Mouse (Mus musculus) adrenal gland, adult 18-20 months (tissue): ENCODE data around the gene Dock6. TPM values are rescaled to one million over a fixed set of nuclear protein-coding genes. Genes with fewer than 3 reads are reported as not detected.
"Not testable (repeated sequence)": the region's sequence is repeated elsewhere in the genome, so short reads cannot be mapped to it uniquely, and the experiment has no call there.

Experiments used
- DNase-seq, 2 experiments: peaks; one replicate each; pipeline ENCODE4 v3.0.0; 2021 to 2022; ENCODE audit warnings: low spot score in 2 of 2
- long read RNA-seq, 2 experiments: library from polyadenylated mRNA; stranded (forward); transcript quantifications; one replicate each; pipeline ENCODE4 v2.0.0; 2021
- total RNA-seq, 2 experiments: library from RNA; stranded (reverse); gene quantifications; 1 replicate in 1 of 2; 2 replicates in 1 of 2; pipeline ENCODE4 v1.2.3; 2021

Dock6 gene
- 10 to 100 TPM; 29.7 to 36.1 TPM for total RNA-seq
- long read RNA-seq, experiment 1, partial matches to known transcripts, result 0 of 3 reads
- long read RNA-seq, experiment 1, other reads (novel, unspliced or antisense), result 3 of 3 reads
- long read RNA-seq, experiment 2, result 0 reads

DNA sequence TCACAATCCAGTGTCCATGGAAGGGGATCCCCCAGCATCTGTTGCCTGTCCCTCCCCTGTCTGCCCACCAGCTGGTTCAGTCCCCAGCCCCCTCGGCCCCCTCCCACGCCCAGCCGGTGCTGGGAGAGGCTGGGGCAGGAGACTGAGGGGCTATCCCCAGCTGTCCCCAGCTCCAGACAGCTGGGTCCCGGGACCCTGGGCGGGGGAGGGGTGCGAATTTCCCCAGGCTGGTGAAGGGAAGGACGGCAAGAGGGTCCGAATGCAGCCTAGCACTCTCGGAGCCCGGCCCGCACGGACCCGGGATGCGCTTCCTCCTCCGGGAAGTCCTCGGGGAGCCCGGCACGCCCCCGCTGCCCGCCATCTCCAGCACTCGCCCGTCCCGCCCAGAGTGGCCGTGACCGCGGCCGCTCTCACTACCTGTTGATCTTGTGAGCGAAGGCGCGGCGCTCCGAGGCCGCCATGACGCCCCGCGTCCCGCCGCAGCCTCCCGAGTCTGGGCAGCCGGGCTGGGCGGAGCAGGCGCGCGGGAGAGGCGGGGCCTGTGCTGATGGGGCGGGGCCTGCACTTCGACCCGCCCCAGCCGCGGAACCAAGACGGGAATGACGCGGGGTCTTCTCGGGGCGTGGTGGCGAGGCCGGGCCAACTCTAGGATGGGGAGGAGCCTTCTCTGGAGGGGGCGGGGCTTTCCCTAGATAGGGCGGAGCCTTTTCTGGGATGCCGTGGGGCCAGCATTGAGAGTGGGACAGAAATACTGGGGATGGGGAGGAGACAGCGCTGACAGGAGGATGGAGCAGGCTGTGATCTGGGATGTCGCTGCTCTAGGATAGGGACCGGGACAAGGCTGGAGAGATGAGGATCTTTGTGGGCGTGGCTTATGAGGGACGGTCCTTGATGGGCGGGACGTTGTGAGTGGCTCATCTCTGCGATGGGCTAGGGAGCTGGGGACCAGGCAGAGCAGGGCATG is at the start of gene Dock6:
Dock6 (minus strand) TSS at position 508 of the 964 bp plus-strand sequence.
- peak; percentile 88 to 91 for DNase-seq

DNA sequence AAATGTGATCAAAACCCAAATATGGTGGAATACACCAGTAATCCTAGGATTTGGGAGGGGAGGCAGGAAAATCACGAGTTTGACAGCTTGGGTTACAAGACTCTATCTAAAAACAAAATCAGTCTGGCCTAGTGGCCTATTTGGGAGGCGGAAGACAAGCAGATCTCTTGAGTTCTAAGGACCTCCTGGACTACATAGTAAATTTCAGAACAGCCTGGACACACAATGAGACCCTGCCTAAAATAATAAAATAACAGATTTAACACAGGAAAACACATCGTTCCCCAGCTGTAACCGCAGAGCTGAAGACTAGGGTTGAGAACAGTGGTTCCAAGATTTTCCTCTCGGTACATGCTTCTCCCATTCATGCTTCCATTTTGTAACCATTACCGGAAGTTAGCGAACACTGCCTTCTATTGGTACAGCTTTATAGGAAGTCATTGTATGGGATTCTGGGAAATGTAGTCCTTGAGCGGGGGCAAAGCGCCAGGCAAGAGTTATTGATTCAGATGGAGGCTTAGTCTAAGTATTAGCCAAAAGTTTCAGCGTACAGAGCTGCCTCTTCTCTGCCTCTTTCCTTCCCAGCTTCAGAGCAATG is 48.9 kb upstream of the Dock6 start:
- peak; percentile 31 to 50 for DNase-seq

DNA sequence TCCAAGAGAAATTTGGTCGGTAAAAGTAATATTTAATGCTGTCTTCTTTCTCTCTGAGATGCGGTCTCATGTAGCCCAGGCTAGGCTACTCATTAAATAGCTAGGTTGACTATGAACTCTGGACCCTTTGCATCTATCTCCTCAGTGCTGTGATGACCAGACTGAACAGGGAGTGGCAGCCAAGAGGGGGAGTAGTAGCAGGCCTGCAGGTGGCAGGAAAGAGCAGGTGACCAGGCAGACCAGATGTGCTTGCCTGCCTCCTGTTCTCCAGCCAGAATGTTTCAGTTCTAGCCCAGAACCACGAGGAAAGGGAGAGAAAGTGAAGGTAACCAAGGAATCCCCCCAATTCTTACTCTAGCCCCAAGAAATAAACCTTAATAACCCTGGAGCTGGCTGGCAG is 36.8 kb upstream of the Dock6 start:
- no peak for DNase-seq

GRCm38 (mm10) chr9:21876601-21877000 is 24.2 kb upstream of the Dock6 start:
- DNase-seq, result no peak

DNA sequence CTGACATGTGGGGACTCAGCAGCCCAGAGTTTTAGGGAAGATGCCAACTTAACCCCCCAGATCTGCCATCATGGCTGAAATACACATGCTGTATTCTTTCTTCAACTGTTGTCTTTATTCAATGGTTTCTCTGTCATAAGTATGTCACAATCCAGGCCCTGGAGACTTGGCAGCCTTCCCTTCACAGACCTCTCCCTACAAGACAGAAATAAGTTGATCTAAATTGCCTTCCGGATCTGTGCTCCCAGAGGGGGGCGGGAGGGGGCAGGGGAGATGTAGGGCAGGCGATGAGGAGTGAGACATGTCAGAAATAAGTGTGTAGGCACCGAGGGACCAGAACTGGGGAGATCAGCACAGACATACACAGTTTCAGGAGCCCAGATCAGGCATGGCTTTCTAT is 19.8 kb upstream of the Dock6 start:
- no peak for DNase-seq

DNA sequence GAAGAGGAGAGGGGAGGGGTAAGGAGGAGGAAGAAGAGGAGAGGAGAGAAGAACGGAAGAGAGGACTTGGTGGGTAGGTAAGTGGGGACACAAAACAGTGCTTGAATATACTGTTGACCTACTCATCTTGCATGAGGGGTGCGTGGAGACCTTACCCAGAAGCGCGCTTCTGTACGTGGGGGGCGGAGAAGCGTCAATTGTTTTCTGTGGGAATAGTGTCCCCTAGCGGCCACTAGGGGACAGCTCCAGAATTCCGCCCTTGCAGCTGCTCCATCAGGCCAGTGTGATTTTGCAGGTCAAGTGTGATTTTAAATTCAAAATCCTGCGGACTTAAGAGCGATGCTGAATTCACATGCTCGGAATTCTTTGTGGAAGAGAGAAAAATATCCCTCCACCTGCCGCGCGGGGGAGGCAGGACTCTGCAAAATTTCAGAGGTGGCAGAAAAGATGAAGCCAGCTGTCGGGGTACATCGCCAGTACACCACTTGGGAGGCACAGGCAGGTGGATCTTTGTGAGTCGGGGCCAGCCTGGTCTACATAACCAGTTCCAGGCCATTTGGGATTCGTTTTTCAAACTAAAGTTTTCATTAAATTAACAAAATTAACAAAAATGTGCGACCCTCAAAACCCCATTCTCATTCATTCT is 18.6 kb upstream of the Dock6 start:
- peak; percentile 59 to 61 for DNase-seq

GRCm38 (mm10) chr9:21869290-21869689 is 16.9 kb upstream of the Dock6 start:
- DNase-seq, result peak; percentile 64 to 66

- no peak for DNase-seq
Measured at GRCm38 (mm10) chr9:21867726-21868125, 15.3 kb upstream of the Dock6 start.

DNA sequence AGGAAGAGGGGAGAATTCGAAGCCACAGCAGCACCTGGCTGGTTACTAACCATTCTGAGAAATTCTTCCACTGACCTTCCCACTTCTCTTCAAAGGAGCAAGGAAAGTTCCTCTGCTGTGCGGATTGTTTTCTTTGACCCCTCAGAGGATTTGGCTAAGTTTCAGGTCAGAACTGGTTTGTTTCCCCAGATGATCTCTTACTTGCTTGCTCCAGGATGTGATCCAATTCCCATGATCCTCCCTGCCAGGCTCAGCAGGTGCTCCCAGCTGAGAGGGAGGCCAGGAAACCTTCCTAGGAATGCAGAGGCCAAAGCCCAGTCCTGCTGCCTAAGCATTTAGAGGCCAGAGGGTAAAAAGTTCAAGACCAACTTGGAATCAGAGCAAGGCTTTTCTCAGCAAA is 14.2 kb upstream of the Dock6 start:
- DNase-seq, result no peak

DNA sequence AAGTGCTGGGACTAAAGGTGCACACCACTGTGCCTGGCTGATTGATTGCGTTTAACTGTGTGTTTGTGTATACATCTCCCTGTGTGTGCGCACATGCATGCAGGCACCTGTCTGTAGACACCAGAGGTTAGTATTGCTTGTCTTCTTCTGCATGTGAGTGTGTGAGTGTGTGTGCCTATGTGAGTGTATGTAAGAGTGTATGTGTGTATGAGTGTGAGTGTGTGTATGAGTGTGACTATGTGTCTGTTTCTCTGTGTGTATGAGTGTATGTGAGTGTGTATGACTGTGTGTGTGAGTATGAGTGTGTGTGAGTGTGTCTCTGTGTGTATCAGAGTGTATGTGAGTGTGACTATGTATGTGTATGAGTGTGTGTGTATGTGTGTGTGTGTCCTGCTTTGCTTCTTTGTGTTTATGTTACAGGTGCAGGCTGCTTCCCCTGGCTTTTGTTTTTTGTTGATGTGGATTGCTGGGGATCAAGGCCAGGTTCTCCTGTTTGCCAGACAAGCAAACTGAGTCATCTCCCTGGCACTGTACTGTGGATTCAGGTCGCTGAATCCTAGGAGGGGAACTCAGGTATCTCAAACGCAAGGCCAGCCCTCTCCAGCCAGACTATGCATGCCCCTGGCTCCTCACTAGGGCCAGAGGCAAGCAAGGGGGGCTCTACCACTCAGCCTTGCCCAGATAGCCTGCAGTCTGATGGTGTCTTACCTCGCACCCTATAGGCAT is 13.4 kb upstream of the Dock6 start:
- no peak for DNase-seq

GRCm38 (mm10) chr9:21862181-21862580 is 9.7 kb upstream of the Dock6 start:
- DNase-seq, result no peak

- DNase-seq, result not testable (repeated sequence)
Measured at GRCm38 (mm10) chr9:21860349-21860748, 7.9 kb upstream of the Dock6 start.

DNA sequence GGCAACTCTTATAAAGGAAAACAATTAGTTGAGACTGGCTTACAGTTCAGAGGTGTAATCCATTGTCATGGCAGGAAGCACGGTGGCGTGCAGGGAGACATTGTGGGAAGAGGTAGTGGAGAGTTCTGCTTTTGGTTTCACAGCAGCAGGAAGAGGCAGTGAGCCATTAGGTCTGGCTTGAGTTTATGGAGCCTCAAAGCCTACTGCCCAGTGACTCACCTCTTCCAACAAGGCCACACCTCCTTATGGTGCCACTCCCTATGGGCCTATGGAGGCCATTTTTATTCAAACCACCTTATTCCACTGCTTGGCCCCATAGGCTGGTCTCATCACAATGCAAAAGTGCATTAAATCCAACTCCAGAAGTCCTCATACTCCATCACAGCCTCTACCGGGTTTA is 7.2 kb upstream of the Dock6 start:
- DNase-seq, result no peak

- DNase-seq, result no peak
Measured at GRCm38 (mm10) chr9:21858084-21858483, 5.6 kb upstream of the Dock6 start.

GRCm38 (mm10) chr9:21857501-21857900 is 5.1 kb upstream of the Dock6 start:
- no peak for DNase-seq

- no peak for DNase-seq
Measured at GRCm38 (mm10) chr9:21854894-21855293, 2.5 kb upstream of the Dock6 start.

GRCm38 (mm10) chr9:21853961-21854360 is 1.5 kb upstream of the Dock6 start:
- no peak for DNase-seq

DNA sequence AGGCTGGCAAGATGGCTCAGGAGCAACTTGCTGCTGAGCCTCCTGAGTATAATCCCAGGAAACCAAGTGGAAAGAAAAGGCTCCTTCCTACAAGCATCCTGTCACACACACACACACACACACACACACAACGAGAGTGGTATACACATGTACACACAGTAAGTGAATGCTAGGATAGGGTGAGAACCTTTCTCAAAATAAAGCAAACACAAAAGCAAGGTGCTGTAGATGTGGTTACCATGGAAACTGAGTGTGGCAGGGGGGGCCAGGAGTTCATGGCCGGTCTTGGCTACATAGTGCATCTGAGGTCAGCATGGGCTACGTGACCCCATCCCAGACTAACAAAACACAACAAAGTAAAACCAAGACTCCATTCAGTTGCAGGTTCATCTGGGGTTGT is 1.4 kb downstream of the Dock6 start:
- no peak for DNase-seq

GRCm38 (mm10) chr9:21849691-21850677 is 2.5 kb downstream of the Dock6 start:
- DNase-seq, result no peak

DNA sequence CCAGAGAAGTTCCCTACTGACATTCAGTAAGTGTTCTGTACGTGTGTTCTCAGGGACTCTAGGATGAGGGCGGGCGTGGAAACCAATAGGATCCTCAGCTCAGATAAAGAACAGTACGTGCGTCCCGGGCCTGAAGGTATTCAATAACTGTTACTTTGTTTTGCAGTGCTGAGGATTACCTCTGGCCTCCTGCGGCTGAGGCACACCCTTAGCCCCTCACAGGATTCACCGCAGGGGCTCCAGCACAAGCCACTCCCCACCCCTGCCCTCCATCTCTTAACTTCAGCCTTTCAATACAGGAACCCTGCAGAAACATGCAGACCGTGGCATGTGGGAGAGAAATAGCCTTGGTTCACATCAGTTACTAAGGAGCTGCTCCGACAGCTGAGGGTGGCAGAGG is 4.5 kb downstream of the Dock6 start:
- no peak for DNase-seq
